In genomic region chr1:75347279-75347678, GRCm38 (mm10) we compare ENCODE assay signal across 18 mouse cellular contexts. TPM values are rescaled to one million over a fixed set of nuclear protein-coding genes. Genes with fewer than 3 reads are reported as not detected.
DNase-seq lines count a peak whose midpoint lies in the region; ATAC-seq and TF ChIP-seq lines count a peak whose summit lies in the region.
"Had no signal": no experiment of that assay in that cellular context is flagged by ENCODE, and none has a peak within 500 bp of the region (broad histone marks: within the 10 kb centered on the region; RNA-seq: fewer than 3 reads in every experiment).

No protein-coding gene starts in this region.

- H3K4me1 ChIP-seq in lung, embryonic 14.5 days (ENCODE audit: insufficient read depth) = peaks cover 21% of the 10 kb centered on the region
- H3K4me1 ChIP-seq in heart, embryonic 14.5 days (ENCODE audit: control insufficient read depth in 2 of 2, insufficient read depth in 2 of 2, low read length in 2 of 2) = peaks cover 50 to 63% of the 10 kb centered on the region in 2 experiments
- H3K4me1 ChIP-seq in small intestine, adult 2 months (ENCODE audit: control insufficient read depth, insufficient read depth, insufficient read length, low read length) = no peaks in the 10 kb centered on the region
- H3K4me1 ChIP-seq in liver, postnatal 0 days (ENCODE audit: insufficient read depth) = no peaks in the 10 kb centered on the region
- H3K4me1 ChIP-seq: liver, embryonic 15.5 days had no signal

- TF ChIP-seq EP300 in liver, postnatal 0 days (IDR thresholded peaks at IDR 0.05; ENCODE audit: low read depth) = no peak

- no peak overlapping the region for H3K4me2 ChIP-seq in lung, embryonic 14.5 days
- H3K4me2 ChIP-seq in heart, embryonic 14.5 days (ENCODE audit: low read length) = 0 out of 2 replicates have a peak overlapping the region, but pooled peaks have one; percentile 16
- H3K4me2 ChIP-seq in liver, postnatal 0 days (ENCODE audit: low read depth, low read length) = no peak overlapping the region
- H3K4me2 ChIP-seq: liver, embryonic 15.5 days; neural tube, embryonic 13.5 days had no signal

- WGBS in lung, embryonic 14.5 days = 53% methylated on average over 5 of the region's 5 CpGs
- 18% methylated on average over 5 of the region's 5 CpGs for WGBS in heart, embryonic 14.5 days
- WGBS in small intestine, adult 2 months = 72% methylated on average over 5 of the region's 5 CpGs
- 62% methylated on average over 5 of the region's 5 CpGs for WGBS in liver, postnatal 0 days (ENCODE audit: insufficient replicate concordance)

- H3K9ac ChIP-seq in lung, embryonic 14.5 days = no peak overlapping the region
- peak overlapping the region; percentile 59 for H3K9ac ChIP-seq in heart, embryonic 14.5 days (ENCODE audit: low read length)
- H3K9ac ChIP-seq in liver, postnatal 0 days (replicated peaks) = no peak overlapping the region
- H3K9ac ChIP-seq: liver, embryonic 15.5 days; neural tube, embryonic 13.5 days had no signal

- H3K9me3 ChIP-seq in lung, embryonic 14.5 days (ENCODE audit: low read depth, low read length) = no peaks in the 10 kb centered on the region
- no peaks in the 10 kb centered on the region for H3K9me3 ChIP-seq in heart, embryonic 14.5 days (ENCODE audit: control insufficient read depth, low read length)
- no peaks in the 10 kb centered on the region for H3K9me3 ChIP-seq in liver, postnatal 0 days (ENCODE audit: low read length)
- H3K9me3 ChIP-seq: limb, embryonic 10.5 days; liver, embryonic 15.5 days; neural tube, embryonic 13.5 days had no signal

- no peak for TF ChIP-seq CTCF in lung, embryonic 14.5 days (IDR thresholded peaks at IDR 0.05; ENCODE audit: low read depth)
- TF ChIP-seq CTCF in small intestine, adult 2 months (IDR thresholded peaks at IDR 0.05; ENCODE audit: extremely low read depth, insufficient read length, insufficient replicate concordance, low read depth, low read length) = no peak
- no peak for TF ChIP-seq CTCF in liver, postnatal 0 days (IDR thresholded peaks at IDR 0.05; ENCODE audit: low read depth)

- peak; percentile 53 to 66 for DNase-seq in adrenal gland, adult (ENCODE audit: inconsistent age in 2 of 2, low spot score in 1 of 2)
- no peak for DNase-seq in adrenal gland, postnatal 10 days
- DNase-seq in lung, embryonic 14.5 days = peak; percentile 48
- no peak for DNase-seq in lung, postnatal 25 days (ENCODE audit: low spot score)
- DNase-seq in c-Kit-positive CD71-positive TER-119-positive erythroid progenitor cells, embryonic 14.5 days (ENCODE audit: low spot score) = no peak
- DNase-seq in liver, postnatal 0 days = no peak
- DNase-seq: cerebellum, postnatal 36 days; kidney, postnatal 14 days; retina, postnatal 1 day; thymus, adult 18-20 months had no signal

- H3K27ac ChIP-seq in lung, embryonic 14.5 days (ENCODE audit: low read depth) = peak overlapping the region; percentile 32; the same call in 1 of the 2 replicates
- H3K27ac ChIP-seq in heart, embryonic 14.5 days (replicated peaks in 1 of 2; ENCODE audit: control insufficient read depth in 1 of 2, insufficient read depth in 1 of 2, low read depth in 2 of 2, low read length in 2 of 2) = peak overlapping the region; percentile 90 to 92
- peak overlapping the region; percentile 76 for H3K27ac ChIP-seq in small intestine, adult 2 months (ENCODE audit: insufficient read depth, low read depth, low read length)
- H3K27ac ChIP-seq in liver, postnatal 0 days (ENCODE audit: low read depth) = no peak overlapping the region
- H3K27ac ChIP-seq: limb, embryonic 10.5 days; liver, embryonic 15.5 days; neural tube, embryonic 13.5 days had no signal

- no peaks in the 10 kb centered on the region for H3K27me3 ChIP-seq in lung, embryonic 14.5 days (ENCODE audit: insufficient read depth, low read length)
- no peaks in the 10 kb centered on the region for H3K27me3 ChIP-seq in heart, embryonic 14.5 days (ENCODE audit: control insufficient read depth, insufficient read depth, low read length)
- no peaks in the 10 kb centered on the region for H3K27me3 ChIP-seq in small intestine, adult 2 months (ENCODE audit: control insufficient read depth, insufficient read depth, low read length)
- H3K27me3 ChIP-seq in liver, postnatal 0 days (ENCODE audit: insufficient read depth, low read length) = peaks cover 12% of the 10 kb centered on the region; the same call in 1 of the 2 replicates

- TF ChIP-seq POLR2A in small intestine, adult 2 months (IDR thresholded peaks at IDR 0.05; ENCODE audit: low read depth, low read length) = no peak

- no peaks in the 10 kb centered on the region for H3K36me3 ChIP-seq in lung, embryonic 14.5 days (ENCODE audit: insufficient read depth)
- H3K36me3 ChIP-seq in heart, embryonic 14.5 days (ENCODE audit: control insufficient read depth, insufficient read depth, low read length) = no peaks in the 10 kb centered on the region
- no peaks in the 10 kb centered on the region for H3K36me3 ChIP-seq in small intestine, adult 2 months (ENCODE audit: control insufficient read depth, insufficient read depth, low read length)
- no peaks in the 10 kb centered on the region for H3K36me3 ChIP-seq in liver, postnatal 0 days (replicated peaks; ENCODE audit: insufficient read depth, low read length)
- H3K36me3 ChIP-seq: limb, embryonic 10.5 days; liver, embryonic 15.5 days; neural tube, embryonic 13.5 days had no signal

- no peak overlapping the region for H3K4me3 ChIP-seq in lung, embryonic 14.5 days (ENCODE audit: low read depth, low read length)
- no peak overlapping the region for H3K4me3 ChIP-seq in heart, embryonic 14.5 days (ENCODE audit: control insufficient read depth in 1 of 2, insufficient read depth in 1 of 2, low read depth in 1 of 2, low read length in 2 of 2)
- H3K4me3 ChIP-seq in small intestine, adult 2 months (ENCODE audit: low read depth, low read length) = no peak overlapping the region
- H3K4me3 ChIP-seq in liver, postnatal 0 days (ENCODE audit: low read depth, low read length) = no peak overlapping the region
- H3K4me3 ChIP-seq: limb, embryonic 10.5 days; liver, embryonic 15.5 days; neural tube, embryonic 13.5 days had no signal

- no peak for ATAC-seq in lung, embryonic 14.5 days (ENCODE audit: insufficient read depth)
- ATAC-seq in heart, embryonic 14.5 days (ENCODE audit: insufficient number of reproducible peaks, insufficient read depth, low FRiP score, low read depth) = no peak; the same call in 1 of the 2 replicates
- no peak for ATAC-seq in liver, postnatal 0 days
- ATAC-seq: forebrain, embryonic 16.5 days; intestine, postnatal 0 days; midbrain, embryonic 16.5 days had no signal

RNA-seq across cellular contexts. Expression of gene Des, which starts 12.8 kb away (rescaled TPM):
- 100 to 1,000 TPM in 1 of 2 experiments, 10 to 100 TPM in 1; 62.7 to 208 TPM for total RNA-seq in adrenal gland, postnatal 10 days (2021)
- 42.9 and 46.3 TPM in 2 replicates for polyA plus RNA-seq in lung, embryonic 14.5 days (2014; fragmentation: Nextera tagmentation; extraction: Ambion mirVana)
- 351 and 377 TPM in 2 replicates for polyA plus RNA-seq in heart, embryonic 14.5 days (2014; fragmentation: Nextera tagmentation; extraction: Ambion mirVana)
- 152 and 216 TPM in 2 replicates for polyA plus RNA-seq in small intestine, adult 2 months (2012; rRNA removed)
- 4.0 and 14.2 TPM in 2 replicates for polyA plus RNA-seq in liver, postnatal 0 days (2015; fragmentation: Nextera tagmentation; extraction: Ambion mirVana)

RNA-seq across cellular contexts. Expression of gene Speg, which starts 27.8 kb away (rescaled TPM):
- total RNA-seq in adrenal gland, postnatal 10 days (2021) = 10 to 100 TPM; 12.8 to 30.6 TPM
- polyA plus RNA-seq in lung, embryonic 14.5 days (2014; fragmentation: Nextera tagmentation; extraction: Ambion mirVana) = 40.1 and 44.7 TPM in 2 replicates
- polyA plus RNA-seq in heart, embryonic 14.5 days (2014; fragmentation: Nextera tagmentation; extraction: Ambion mirVana) = 52.4 and 53.4 TPM in 2 replicates
- polyA plus RNA-seq in small intestine, adult 2 months (2012; rRNA removed) = 21.5 and 23.2 TPM in 2 replicates
- polyA plus RNA-seq in liver, postnatal 0 days (2015; fragmentation: Nextera tagmentation; extraction: Ambion mirVana) = 3.4 and 3.5 TPM in 2 replicates

RNA-seq across cellular contexts. Expression of gene Dnpep, which starts 29.5 kb away (rescaled TPM):
- total RNA-seq in adrenal gland, postnatal 10 days (2021) = 100 to 1,000 TPM; 103 to 106 TPM
- 110 and 113 TPM in 2 replicates for polyA plus RNA-seq in lung, embryonic 14.5 days (2014; fragmentation: Nextera tagmentation; extraction: Ambion mirVana)
- 122 and 128 TPM in 2 replicates for polyA plus RNA-seq in heart, embryonic 14.5 days (2014; fragmentation: Nextera tagmentation; extraction: Ambion mirVana)
- polyA plus RNA-seq in small intestine, adult 2 months (2012; rRNA removed) = 157 and 865 TPM in 2 replicates
- 50.5 and 52.8 TPM in 2 replicates for polyA plus RNA-seq in liver, postnatal 0 days (2015; fragmentation: Nextera tagmentation; extraction: Ambion mirVana)

Comparison
In these comparisons a context has a peak if more than half of its experiments do, and no peak if none do; other contexts are left out.
1. DNase-seq: peak in adrenal gland, adult (2 of 2) and lung, embryonic 14.5 days (single experiment); none in adrenal gland, postnatal 10 days (single experiment), lung, postnatal 25 days (single experiment), c-Kit-positive CD71-positive TER-119-positive erythroid progenitor cells, embryonic 14.5 days (single experiment) and liver, postnatal 0 days (single experiment).